Mouse (Mus musculus) monocyte, adult 5-6 weeks (primary cell): ENCODE data around the gene Dcaf6. TPM values are rescaled to one million over a fixed set of nuclear protein-coding genes. Genes with fewer than 3 reads are reported as not detected.
"Not testable (repeated sequence)": the region's sequence is repeated elsewhere in the genome, so short reads cannot be mapped to it uniquely, and the experiment has no call there.

Experiments used
- ATAC-seq: fragments of 153-309, 156-312 bp; replicated peaks from 2 replicates; pipeline ENCODE4 v1.8.0; 2017; ENCODE audit warnings: mild to moderate bottlenecking; ENCODE audit not compliant: low TSS enrichment, insufficient number of reproducible peaks, severe bottlenecking, poor library complexity, low FRiP score
- total RNA-seq: library from RNA; stranded (forward); fragments of 200-1000, 200-491, 200-594 nt; gene quantifications from 3 replicates; pipeline ENCODE4 v1.2.3, GENCODE M21; 2017

The Dcaf6 gene
- total RNA-seq, 1 experiment from 2014 or later, result 14.3 TPM

DNA sequence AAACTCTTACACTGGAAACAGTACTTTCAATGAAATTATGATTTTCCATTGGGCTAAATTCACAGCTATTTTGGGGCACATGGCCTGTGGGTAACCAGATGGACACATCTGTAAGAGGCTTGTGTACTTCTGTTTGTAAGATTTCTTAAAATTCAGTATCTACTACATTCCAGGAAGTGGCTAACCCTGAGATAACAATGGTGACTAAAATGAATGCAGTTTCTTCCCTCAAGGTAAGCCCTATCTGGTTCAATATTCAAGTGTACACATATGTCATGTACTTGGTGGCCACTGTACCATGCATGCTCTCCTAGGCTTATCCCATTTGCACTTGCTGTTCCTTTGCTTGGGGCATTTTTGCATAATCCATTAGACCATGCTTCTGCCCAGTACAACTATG is 129.4 kb downstream of the Dcaf6 start:
- ATAC-seq, result no peak

- ATAC-seq, result not testable (repeated sequence)
Observed at GRCm38 (mm10) chr1:165328384-165329289, 131.6 kb downstream of the Dcaf6 start.

- no peak for ATAC-seq
Observed at GRCm38 (mm10) chr1:165327831-165328230, 132.4 kb downstream of the Dcaf6 start.

DNA sequence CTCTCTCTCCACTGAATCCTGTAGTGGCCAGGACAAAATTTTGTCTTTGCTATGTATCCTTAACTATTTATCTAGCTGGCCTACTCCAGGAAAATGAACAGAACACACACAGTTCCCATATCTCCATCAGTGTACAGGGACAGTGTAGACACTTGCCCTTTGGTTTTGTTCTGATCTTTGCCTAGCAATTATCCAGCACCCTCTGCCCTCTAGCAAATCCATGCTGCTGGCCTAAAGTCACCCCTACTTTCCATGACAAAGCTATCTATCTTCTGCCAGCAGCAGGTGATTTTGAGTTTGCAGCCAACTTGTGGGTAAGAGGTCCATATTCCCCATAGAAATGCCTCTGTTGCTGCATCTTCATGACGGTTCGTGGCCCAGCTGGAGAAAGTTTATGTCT is 132.9 kb downstream of the Dcaf6 start:
- no peak for ATAC-seq

- no peak for ATAC-seq
Observed at GRCm38 (mm10) chr1:165322934-165323333, 137.3 kb downstream of the Dcaf6 start.

DNA sequence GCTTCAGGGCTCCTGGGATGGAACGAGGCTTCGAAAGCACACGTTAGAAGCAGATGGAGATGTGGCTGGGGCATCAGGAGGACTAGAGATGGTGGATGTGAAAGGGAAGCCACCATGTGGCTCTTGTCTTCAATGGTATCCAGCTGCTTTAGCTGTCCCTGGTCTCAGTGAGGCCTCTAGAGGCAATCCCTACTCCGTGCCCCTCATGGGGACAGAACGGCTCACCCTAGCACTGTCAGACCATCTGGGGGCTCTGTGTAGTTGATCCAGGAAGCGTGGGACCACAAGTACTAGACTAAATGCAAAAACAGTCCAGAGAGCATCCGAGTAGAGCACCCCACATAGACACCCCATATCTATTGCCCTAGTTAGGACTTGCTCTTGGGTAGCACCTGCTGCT is 138.4 kb downstream of the Dcaf6 start:
- no peak for ATAC-seq

DNA sequence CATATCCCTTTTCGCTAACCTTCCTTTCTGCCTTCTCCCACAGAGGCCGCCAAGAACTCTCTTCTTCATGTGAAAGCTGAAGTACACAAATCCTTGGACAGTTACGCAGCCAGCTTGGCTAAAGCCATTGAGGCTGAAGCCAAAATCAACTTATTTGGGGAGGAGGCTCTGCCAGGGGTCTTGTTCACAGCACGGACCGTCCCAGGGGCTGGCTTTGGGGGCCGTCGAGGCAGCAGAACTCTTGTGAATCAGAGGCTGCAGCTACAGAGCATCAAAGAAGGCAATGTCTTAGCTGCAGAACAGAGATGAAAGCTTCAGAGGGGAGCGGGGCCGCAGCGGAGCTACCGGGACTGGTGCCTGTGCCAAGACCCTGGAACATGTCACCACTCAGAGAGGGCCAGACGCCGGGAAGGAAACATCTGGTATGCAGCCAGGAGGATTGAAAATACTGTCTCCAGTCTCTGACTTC is 138.8 kb downstream of the Dcaf6 start:
- ATAC-seq, result no peak

- ATAC-seq, result no peak
Observed at GRCm38 (mm10) chr1:165320141-165320934, 139.9 kb downstream of the Dcaf6 start.

DNA sequence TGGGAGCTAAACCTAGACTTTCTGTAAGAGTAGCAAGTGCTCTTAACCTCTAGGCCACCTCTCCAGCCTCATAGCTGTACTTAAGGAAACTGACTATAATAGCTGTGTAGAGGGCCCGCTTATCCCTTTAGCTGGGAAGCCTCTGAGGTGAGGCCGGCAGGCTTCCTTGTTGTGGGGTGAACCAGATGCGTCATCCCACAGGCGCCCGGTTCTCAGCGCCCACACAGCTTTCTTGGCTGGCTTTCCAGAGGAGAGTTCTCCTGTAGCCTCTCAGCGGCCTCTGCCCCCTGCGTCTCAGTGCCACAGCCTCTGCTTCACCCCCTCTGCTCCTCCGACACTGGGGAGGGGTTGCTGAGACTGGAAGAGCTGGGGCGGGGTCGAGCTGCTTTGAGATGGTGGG is 143.9 kb downstream of the Dcaf6 start:
- ATAC-seq, result no peak

- ATAC-seq, result no peak
Observed at GRCm38 (mm10) chr1:165308180-165308579, 152.1 kb downstream of the Dcaf6 start.

- no peak for ATAC-seq
Observed at GRCm38 (mm10) chr1:165304341-165304740, 155.9 kb downstream of the Dcaf6 start.

DNA sequence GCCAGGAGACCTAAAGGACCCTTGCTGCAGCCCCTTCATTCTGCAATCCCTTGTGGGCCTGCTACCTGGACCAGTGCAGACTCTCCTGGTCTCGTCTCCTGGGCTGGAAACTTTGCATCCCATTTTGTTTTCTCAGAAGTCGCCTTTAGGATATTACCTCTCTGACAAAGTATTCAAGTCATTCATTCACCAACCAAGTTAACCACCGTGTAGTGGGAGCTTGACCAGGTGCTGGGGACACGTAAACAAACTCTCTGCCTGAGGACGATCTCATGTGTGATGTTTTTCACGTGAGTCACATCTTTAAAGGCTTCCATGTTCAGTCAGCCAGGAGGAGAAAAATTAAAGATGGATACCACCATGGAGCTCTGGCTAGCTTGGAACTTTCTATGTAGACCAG is 157.1 kb downstream of the Dcaf6 start:
- no peak for ATAC-seq

DNA sequence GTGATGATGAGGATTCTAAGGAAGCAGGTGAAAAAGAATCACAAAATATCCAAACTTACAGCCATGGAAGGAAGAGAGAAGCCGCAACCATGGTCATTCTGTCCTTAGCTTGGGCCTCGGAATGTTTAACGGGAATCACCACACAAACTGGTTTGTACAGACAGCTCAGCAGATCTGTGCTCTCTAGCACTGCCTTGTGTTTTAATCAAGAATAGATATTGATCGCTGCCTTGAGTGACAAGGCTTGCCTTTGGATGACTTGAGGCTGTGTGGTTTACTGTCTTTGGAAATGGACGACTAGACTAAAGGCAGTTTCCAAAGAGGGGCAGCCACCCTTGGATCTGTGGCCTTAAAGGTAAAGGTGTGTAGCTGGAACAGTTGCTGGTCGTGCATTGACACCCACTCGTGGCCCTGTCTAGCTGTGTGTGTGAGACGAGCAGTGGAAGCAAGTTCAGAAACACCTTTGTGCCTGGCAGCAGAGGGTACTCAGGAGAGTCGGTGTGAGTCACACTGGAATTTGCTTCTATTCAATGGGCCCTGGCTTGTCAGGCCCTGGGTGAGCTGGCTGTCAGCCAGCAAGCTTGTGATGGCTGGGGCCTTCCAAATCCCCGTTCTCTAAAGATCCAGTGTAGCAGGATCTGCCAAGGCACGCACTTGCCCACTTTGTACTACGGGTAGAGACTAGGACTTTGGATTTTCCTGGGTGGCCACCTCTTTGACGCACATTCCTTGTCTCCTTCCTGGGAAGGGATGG is 157.6 kb downstream of the Dcaf6 start:
- ATAC-seq, result no peak

- no peak for ATAC-seq
Observed at GRCm38 (mm10) chr1:165301567-165301966, 158.7 kb downstream of the Dcaf6 start.

GRCm38 (mm10) chr1:165301108-165301507 is 159.2 kb downstream of the Dcaf6 start:
- ATAC-seq, result no peak

DNA sequence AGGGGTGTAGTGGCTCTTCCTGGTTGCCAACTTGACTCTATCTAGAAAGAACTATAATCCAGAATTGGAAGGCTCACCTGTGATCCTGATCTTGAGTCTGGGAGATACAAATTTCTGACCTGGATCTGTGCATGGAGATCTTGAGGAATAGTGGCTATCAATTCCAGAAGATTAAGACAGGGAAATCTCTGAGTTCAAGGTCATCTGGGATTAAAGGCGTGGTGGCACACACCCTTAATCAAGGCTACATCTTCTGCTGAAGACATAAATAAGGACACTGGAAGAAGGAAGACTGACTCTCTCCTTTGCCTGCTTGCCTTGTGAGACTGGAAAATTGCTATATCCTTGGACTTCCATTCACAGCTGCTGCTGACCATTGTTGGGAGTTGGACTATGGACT is 164.8 kb downstream of the Dcaf6 start, which contains the start of gene Gpr161:
Gene Gpr161 (plus strand): TSS at position 301 of the 400 bp plus-strand sequence.
- no peak for ATAC-seq

GRCm38 (mm10) chr1:165291606-165292005 is 168.7 kb downstream of the Dcaf6 start:
- no peak for ATAC-seq

DNA sequence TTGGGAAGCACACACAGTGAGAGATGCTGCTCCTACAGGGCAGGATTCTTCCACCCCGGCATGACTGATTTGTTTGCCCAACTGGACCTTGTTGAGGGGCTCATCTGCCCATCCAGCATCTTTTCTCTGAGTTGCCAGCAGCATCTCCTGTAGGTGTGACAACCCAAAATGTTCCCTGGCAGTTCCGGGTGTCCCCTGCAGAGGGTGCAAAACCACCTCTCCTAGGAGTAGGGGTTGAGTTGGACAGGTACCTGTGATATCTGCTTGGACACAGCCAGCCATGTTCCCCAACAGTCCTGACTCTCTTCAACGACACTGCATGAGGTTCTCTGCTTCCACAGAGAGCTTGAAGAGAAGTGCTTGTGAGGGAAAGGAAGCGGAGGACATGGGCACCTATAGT is 170.4 kb downstream of the Dcaf6 start:
- ATAC-seq, result no peak

- ATAC-seq, result no peak
Observed at GRCm38 (mm10) chr1:165288165-165288564, 172.1 kb downstream of the Dcaf6 start.
